Mouse (Mus musculus): ENCODE results near the gene Gcn1l1.
"Not testable (repeated sequence)": the region's sequence is repeated elsewhere in the genome, so short reads cannot be mapped to it uniquely, and the experiment has no call there.

The Gcn1l1 gene

DNA sequence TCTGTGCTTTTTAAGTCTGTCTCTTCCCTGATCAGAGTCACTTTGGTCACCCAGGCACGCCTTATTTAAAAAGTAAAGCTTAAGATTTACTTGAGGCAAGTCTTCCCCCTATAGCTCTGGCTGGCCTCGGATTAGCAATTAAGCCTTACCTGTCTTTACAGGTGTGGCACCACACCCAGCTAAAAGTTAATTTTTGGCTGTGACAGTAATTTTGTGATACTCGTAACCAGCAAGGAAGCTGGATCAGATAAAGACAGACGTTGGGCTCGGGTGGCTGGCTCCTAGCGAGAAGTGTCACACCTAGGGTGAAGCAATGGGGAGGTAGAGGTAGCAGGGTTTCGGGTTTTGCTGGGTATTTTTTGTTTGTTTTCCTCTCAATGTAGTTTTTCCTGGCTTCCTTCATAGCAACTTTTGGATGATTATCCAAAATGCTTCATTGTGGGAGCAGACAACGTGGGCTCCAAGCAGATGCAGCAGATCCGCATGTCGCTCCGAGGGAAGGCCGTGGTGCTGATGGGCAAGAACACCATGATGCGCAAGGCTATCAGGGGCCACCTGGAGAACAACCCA, 4.6 kb upstream of the Gcn1l1 start:
- no peak for DNase-seq

DNA sequence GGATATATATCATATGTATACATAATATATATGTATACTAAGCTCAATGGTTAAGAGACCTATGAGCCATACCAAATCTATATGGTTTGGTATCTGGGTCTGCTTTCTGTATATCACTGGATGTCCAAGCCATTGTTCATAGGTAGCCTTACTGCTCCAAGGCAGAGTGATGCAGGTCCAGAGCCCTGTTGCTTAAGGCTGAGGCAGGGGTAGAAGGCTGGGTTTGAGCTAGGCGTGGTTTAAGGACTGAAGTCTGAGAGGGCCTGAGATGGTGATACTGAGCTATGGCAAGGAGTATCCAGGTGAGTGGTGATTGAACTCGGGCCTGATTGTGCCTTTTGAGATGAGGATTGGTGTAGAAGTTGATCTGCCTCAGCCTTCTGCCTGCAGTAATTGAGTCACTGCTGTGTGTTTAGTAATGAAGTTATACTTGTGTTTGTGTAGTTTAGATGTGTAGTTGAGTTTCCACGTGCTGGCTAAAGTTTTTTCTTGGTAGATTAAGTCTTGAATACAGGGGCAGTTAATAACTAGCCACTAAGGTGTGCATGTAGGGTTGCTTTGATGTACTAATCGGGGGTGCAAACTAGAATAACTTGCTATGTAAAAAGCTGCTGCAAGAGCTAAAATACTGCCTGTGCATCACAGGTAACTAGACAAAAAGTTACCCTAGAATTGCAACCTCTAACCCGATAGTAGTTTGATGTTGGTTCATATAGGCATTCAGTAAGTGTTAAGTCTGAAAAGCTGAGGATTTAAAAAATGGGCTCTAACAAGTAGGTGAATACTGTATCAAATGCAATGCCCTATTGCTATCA, 1.1 kb upstream of the Gcn1l1 start:
- DNase-seq, result no peak

DNA sequence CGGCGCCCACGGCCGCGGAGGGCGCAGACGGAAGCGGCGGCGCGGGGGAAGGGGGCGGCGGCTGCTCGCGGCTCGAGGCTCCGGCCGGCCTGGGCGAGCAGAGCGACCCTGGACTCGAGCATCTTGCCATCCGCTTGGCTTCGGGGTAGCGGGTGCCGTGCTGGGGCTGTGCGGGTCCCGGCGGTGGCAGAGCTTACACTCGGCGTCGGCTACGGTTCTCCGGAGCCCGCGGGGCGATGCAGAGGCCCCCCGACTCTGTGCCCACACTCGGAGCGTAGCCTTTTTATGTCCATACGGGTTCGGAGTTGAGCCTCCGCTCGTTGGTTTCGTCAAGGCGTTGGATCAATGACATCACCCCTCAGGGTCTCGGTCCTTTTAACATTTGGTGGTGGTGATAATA, 349 bp downstream of the Gcn1l1 start:
- no peak for DNase-seq

DNA sequence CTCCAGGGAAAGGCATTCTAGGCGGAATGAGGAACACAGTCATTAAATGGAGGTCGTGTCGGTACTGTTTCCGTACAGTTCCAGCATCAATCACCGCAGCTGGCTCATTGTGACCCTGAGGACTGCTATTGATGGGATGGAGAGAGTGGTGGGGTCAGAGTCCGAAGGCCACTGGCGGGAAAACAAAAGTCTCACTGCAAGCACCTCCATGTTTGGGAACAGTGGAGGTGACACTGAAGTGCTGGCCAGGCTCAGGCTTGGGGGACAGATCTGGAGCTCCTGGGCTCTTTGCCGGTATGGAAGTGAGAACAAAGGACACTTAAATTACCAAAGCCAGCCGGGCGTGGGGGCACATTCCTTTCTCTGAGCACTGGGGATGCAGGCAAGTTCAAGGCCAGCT, 3.6 kb downstream of the Gcn1l1 start:
- DNase-seq, result no peak

DNA sequence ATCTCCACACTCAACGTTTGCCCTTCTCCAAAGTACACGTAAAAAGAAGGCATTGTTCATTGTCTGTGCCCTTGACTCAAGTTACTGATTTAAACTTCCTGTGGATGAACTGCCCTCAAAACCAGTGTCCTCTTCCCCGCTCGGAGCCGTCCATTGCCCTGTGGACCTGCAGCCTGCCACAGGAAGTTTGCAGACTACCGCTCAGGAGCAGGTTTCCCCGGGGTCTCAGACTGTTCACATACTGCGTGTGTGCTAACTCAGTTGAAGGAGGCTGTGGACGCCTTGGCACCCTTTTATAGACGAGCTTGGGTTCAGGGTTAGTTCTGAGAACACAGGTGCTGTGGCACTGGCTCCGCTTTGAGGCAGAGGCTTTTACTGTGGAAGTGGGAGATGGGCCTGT, 4.3 kb downstream of the Gcn1l1 start:
- no peak for DNase-seq

DNA sequence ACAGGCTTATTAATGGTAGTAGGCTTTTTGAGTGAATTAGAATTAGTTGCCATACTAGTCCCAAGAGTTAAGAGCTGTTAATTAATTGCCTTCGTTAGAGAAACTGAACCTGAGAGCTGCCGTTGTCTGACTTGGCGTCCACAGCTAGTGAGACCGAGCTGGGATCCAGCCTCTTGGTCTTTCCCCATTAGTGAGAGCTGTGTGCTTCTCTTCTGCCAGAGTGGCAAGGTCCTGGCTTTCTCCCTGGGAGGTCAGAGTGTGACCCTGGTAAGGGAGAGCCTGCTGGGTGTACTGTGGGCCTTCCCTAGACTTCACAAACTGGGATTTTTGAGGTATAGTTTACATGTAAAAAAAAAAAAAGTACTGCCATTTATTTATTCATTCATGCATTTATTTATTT, 4.7 kb downstream of the Gcn1l1 start:
- no peak for DNase-seq

DNA sequence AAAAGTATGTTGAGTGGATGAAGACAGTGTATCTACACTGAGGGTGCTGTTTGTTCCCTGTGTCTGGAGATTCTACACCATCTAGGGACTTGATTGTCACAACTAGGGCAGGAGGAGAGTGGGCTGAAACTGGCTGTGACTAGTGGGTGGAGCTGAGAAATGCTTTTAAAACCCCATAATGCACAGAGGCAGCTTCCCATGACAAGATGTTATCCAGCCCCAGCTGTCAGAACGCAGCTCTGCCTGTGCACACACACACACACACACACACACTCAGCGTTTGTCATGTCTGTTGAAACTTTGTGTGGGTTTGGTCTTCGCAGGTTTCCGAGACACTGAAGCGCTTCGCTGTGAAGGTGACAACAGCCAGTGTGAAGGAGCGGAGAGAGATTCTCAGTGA, 6.0 kb downstream of the Gcn1l1 start:
- DNase-seq, result no peak

DNA sequence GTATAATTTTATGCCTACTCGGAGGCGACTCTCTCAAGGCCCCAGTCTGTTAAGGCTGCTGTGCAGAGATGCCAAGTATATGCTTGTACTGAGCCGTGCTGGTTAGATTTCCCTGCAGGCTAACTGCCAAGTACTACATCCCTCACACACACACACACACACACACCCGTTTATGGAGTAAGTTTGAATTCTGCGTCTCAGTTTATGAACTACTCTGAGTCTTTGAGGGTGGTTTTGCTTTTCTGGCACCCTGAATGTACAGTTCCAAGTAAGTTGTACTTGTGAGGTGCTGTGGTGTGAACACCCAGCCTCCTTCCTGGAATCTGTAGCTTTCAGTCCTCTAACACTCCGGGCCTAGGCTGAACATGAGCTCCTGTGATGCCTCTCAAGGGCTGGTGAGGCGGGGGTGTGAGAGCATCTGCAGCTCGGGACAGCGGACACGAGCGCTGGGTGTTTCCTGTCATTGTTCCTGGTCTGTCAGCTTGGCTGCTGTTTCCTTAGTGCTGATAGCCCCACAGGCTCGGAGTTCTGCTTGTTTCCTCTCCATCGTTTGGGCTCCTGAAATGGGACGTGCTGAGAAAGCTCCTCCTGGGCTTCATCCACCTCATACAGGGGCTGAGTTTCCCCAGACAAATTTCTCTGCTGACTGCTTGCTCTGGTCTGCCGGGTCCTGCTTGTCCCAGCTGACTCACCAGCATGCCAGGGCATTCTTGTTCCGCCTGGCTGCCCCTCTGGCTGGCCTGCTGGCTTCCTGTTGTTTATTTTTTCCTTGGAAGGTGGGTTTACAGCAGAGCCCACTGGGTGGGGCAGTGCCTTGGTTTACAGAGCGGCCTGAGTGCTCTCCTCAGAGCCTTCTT, 7.9 kb downstream of the Gcn1l1 start:
- no peak for DNase-seq

DNA sequence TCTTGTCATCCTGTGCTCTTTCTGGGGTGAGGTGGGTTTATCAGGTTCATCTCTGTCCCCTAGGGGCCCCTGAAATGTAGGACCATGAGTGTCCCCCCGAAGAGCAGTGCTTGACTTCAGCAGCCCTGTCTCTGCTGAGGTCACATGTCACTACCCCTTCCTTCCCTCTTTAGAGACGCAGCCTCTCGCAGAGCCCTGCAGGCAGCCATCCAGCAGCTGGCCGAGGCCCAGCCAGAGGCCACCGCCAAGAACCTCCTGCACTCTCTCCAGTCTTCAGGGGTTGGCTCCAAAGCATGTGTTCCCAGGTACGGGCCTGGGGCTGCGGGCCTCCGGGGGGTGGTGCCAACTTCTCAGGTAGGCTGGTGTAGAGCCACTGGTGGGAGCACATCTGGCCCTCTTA, 9.9 kb downstream of the Gcn1l1 start:
- DNase-seq, result no peak

DNA sequence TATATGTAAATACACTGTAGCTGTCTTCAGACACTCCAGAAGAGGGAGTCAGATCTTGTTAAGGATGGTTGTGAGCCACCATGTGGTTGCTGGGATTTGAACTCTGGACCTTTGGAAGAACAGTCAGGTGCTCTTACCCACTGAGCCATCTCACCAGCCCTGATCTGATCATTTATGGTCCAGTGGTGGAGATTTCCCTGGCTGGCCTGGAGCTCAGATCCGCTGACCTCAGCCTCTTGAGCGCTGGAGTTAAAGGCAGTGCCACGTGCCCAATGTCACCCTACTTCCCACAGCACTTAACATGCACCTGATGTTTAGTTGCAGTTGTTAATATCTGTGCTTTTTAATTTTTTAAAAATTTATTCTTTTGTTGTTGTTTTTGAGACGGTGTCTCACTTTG, 12.6 kb downstream of the Gcn1l1 start:
- not testable (repeated sequence) for DNase-seq

DNA sequence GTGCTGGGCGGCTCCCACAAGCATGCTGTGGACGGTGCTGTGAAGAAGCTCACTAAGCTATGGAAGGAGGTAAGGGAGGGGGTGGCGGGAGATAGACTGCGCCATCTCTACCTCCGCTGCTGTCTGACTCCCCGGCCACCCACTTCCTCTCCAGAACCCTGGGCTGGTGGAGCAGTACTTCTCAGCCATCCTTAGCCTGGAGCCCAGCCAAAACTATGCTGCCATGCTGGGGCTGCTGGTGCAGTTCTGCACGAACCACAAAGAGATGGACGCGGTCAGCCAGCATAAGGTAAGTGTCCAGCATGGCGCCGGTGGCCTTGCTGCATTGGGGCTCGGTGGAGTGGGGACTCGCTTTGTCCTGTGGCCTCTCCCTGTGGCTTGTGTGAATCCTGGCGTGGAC, 13.9 kb downstream of the Gcn1l1 start:
- DNase-seq, result no peak

DNA sequence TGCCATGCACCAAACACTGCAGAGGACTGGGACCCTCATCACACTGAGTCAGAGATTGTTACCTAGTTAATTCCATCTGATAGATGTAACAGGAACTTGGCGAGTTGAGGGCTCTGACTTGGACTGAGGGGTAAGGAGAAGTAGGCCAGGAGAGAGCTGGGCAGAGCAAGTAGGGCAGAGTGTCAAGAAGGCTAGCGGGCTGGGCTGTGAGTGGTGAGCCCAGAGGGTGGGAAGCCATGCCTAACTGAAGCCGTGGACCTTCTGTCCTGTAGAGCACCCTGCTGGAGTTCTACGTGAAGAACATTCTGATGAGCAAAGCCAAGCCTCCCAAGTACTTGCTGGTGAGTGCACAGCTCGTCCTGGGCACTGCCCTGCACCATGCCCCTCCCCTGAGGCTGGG, 14.3 kb downstream of the Gcn1l1 start:
- DNase-seq, result no peak

DNA sequence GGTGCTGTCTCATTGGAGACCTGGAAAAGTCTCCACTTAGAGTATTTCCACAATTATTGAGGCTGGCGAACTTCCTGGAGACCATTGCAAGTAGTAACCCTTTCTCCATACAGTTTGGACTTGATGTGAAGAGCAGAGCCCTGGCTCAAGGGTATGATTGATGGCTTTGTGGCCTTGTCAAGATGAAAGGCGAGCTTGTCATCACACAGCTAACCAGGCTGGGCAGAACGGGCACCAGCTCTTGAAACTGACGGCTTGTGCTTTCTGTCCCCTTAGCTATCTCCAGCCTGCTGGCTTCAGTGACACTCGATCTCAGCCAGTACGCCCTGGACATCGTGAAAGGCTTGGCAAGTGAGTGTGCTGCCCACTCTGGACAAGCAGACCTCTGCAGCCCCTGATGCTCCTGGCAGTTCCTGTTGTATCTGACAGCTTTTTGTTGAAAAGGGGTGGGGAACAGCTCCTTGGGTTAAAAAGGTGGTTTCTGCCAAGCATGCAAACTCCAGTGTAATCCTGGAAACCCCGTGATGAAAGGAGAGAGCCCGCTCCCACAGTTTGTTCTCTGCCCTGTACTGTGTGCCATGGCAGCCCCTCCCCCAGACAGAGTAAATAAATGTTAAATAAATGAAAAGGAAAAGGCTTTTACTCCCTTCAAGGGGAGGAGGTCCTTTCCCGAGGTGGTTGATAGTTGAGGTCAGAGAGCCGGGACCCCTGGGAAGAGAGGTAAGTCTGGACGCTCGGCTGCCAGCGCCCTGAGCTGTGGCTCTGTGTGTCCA, 15.4 kb downstream of the Gcn1l1 start:
- DNase-seq, result no peak

DNA sequence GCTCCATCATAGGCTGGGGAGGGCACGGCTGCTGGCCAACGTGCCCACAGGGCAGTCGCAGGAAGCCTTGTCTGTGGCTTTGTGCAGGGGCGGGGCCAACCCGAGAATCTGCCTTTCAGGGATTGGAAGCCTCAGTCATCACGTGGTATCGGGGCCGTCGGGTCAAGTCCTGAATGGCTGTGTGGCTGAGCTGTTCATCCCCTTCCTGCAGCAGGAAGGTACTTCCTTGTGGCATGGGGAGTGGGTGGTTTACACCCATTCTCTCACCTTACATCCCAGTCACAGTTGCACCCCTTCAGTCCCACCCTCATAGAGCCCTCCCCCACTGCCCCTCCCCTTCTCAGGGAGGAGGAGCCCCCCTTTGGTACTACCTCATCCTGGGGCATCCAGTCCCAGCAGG, 16.6 kb downstream of the Gcn1l1 start:
- DNase-seq, result no peak

DNA sequence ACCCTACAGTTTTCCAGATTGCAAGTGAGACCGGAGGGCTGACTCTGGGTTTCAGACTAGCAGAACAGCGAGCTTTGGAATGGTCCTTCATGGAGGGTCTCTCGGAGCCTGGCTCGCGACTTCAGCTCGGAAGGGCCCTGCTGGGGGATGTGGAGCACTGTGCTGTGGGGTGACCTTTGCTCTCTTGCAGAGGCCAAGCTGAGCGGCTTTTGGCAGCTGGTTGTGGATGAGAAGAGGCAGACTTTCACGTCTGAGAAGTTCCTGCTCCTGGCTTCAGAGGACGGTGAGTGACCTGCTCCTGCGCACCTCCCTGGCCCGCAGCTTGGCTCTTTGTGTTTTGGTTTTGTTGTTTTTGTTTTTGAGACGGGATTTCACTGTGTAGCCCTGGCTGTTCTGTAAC, 20.6 kb downstream of the Gcn1l1 start:
- no peak for DNase-seq

DNA sequence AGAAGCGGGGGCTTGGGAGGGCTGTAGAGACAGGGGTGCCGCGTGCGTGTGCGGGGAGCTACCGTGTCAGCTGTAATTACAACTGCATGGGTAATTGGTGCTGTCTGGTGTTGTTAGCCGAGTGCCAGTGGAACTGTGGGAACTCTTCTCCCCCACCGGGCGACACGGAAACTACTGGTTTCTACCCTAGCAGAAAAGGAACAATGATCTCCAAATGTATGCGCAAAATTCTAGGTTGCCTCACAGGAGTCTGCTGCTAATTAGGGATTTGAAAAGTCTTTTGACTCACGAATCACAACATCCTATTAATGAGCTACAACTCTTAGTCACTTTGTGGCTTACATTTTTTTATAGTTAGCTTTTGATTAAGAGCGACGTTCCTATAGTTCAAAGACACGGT, 21.1 kb downstream of the Gcn1l1 start:
- no peak for DNase-seq

DNA sequence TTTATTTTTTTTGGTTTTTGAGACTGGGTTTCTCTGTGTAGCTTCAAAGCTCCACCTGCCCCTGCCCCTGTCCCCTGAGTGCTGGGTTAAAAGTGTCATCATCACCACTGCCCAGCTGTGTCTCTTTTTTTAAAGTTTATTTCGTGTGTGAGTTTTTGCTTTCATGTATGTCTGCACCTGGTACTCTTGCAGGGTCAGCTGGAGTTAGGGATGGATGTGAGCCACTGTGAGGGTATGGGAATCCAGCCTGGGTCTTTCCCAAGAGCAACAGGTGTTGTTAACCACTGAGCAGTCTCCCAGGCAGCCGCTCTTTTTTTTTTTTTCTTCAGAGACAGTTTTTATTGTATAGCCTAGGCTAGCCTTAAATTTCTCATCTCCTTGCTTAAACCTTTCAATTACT, 21.7 kb downstream of the Gcn1l1 start:
- DNase-seq, result no peak

DNA sequence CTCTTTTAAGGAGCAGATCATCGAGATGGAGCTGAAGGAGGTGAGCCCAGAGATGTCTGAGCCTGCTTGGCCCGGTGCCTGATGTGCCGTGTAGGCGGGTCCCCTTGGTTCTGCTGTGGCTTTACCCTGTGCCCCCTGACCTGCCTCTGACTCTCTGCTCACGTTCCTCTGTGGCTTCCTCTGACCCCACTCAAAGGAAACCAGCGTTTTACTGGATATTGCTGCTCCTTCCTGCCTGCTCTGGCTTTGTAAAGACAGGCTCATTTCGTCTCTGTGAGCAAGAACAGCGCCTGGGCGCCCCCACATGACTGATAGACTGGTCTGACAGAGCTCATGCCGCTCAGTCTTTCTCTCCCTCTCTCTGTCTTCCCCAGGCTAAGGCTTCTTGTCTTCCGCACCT, 26.0 kb downstream of the Gcn1l1 start:
- DNase-seq, result no peak

DNA sequence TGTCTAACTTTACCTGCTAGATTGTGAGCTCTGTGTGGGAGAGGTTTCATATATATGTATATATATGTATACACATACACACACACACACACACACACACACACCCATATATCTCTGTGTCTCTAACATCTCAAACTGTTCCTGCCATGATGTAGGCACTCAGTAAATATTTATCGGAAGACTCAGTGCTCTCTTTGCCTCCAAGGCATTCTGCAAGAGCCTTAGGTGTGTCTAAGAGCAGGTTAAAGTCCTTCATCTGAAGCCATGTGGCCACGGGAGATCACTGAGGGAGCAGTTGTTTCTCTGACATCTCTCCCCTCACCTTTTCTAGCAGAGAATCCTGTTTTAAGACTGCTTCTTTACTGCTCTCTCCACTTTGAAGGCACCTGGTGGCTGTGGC, 26.5 kb downstream of the Gcn1l1 start:
- no peak for DNase-seq

DNA sequence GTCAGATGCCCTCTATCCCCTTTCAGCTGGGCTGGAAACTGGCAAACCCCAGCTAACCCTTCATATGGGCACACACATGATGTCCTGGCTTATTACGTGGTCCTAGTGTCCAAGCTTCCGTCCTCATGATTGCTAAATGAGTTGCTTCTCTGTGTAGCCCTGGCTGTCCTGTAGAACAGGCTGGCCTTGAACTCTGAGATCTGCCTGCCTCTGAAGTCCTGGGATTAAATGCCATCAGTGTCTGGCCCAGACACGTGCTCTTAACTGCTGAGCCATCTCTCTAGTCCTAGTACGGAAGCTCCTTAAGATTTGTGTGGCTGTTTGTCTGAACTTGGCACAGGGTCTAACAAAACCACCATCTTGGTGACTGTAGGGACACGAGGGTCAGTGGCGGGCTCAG, 38.5 kb downstream of the Gcn1l1 start:
- no peak for DNase-seq

DNA sequence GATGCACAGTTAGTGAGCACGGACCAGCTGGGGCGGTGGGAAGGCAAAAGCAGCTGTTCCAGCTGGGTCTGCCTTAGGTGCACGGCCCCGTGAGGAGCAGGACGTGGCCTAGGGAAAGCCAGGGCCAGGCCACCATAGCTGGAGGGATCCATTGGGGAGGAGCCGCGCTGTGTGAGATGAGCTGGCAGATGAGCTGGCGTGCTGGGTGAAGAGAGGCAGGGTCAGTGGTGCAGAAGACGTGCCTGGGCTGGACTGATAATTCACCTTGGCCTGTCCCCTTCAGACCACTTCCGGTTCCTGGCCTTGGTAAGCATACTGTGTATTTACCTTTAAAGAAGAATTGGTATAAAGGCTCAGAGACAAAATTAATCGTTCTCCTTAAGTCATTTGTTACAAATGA, 46.5 kb downstream of the Gcn1l1 start:
- DNase-seq, result no peak

DNA sequence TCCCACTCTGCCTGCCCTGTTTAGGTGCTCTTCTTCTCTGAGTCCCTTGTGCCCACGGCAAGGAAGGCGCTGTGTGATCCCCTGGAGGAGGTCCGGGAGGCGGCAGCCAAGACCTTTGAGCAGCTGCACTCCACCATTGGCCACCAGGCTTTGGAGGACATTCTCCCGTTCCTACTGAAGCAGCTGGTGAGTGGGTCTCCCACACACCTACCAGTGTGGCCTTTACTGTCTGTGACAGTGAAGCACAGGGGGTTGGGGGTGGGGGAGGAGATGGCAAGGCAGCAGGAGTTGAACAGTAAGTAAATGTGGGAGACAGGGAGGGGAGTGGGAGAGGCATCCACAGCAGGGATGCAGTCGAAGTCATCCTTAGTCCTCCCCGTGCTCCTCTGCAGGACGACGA, 48.3 kb downstream of the Gcn1l1 start:
- DNase-seq, result no peak

DNA sequence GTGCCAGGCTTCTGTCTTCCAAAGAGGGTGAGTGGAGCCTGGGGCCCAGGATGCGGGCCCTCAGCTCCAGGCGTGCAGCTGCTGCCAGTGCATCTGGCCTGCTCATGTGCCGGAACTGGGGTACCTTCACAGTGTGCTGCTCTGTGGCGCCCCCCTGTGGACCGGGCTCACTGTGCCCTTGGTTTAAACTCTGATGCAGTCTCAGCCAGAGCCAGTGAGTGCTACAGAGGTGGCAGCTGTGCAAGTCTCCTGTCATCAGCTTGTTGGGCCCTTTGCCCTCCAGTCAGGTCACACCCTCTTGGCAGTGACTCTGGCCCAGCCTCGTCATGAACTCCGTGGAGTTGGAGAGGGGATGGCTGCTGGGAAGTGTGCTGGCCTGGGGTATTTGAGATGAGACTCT, 49.9 kb downstream of the Gcn1l1 start:
- DNase-seq, result peak; percentile 69

All from thymus, postnatal 14 days (tissue).